Mouse (Mus musculus) intestine, embryonic 14.5 days (tissue): ENCODE data around the gene Gm10518. TPM values are rescaled to one million over a fixed set of nuclear protein-coding genes. Genes with fewer than 3 reads are reported as not detected.

Experiments used
- ATAC-seq: fragments of 200-750 bp; cut with Nextera tagmentation; replicated peaks from 2 replicates; pipeline ENCODE4 v1.8.0; 2017; ENCODE audit warnings: low read depth, moderate number of reproducible peaks, moderate TSS enrichment, moderate library complexity; ENCODE audit not compliant: low FRiP score, low TSS enrichment
- DNase-seq: peaks from one replicate; pipeline ENCODE4 v3.0.0-alpha.2; 2018; ENCODE audit warnings: low spot score
- H3K27ac ChIP-seq: fragments of 300-500 bp; sonication (generic); 2 replicates; pipeline ENCODE4 v1.5.1; 2014; ENCODE audit warnings: low read depth, mild to moderate bottlenecking, control low read depth
- H3K27me3 ChIP-seq: fragments of 300-500 bp; sonication (generic); replicated peaks from 2 replicates; pipeline ENCODE4 v1.6.1; 2014; ENCODE audit warnings: low read length, control low read depth; ENCODE audit not compliant: control insufficient read depth, insufficient read depth
- H3K36me3 ChIP-seq: fragments of 300-500 bp; sonication (generic); 2 replicates; pipeline ENCODE4 v1.6.1; 2014; ENCODE audit warnings: low read length, control low read depth; ENCODE audit not compliant: control insufficient read depth, insufficient read depth
- H3K4me1 ChIP-seq: fragments of 300-500 bp; sonication (generic); replicated peaks from 2 replicates; pipeline ENCODE4 v1.6.1; 2014; ENCODE audit warnings: low read length, control low read depth, mixed read lengths; ENCODE audit not compliant: control insufficient read depth, insufficient read depth
- H3K4me2 ChIP-seq: fragments of 300-500 bp; sonication (generic); 2 replicates; pipeline ENCODE4 v1.6.1; 2014; ENCODE audit warnings: low read length
- H3K4me3 ChIP-seq: fragments of 300-500 bp; sonication (generic); 2 replicates; pipeline ENCODE4 v1.5.1; 2014; ENCODE audit warnings: low read depth, low read length, control low read depth, mixed read lengths
- H3K9ac ChIP-seq: fragments of 300-500 bp; sonication (generic); 2 replicates; pipeline ENCODE4 v1.6.1; 2014; ENCODE audit warnings: mild to moderate bottlenecking, low read length
- H3K9me3 ChIP-seq: fragments of 300-500 bp; sonication (generic); 2 replicates; pipeline ENCODE4 v1.6.1; 2016; ENCODE audit warnings: low read length, control low read depth; ENCODE audit not compliant: control insufficient read depth
- WGBS: fragments of 180-500 bp; shearing (Covaris S2); extraction: QIAGEN DNeasy Blood & Tissue Kit; methylation state at CpG from one replicate; pipeline ENCODE4 v1.1.7; 2014; 5-methylcytosine and 5-hydroxymethylcytosine counted together
- polyA plus RNA-seq: library from polyadenylated mRNA; unstranded; fragments of >200 nt; fragmentation: Nextera tagmentation; extraction: Ambion mirVana; gene quantifications from 2 replicates; pipeline ENCODE4 v1.2.1, GENCODE M21; 2014

Gm10518 gene
- polyA plus RNA-seq, 1 experiment from 2014 or later = 0.28 TPM

- Histone ChIP-seq H3K9ac (no peak overlapping the region), H3K9me3 (no peaks in the 10 kb centered on the region), H3K4me2 (no peak overlapping the region), H3K4me1 (no peaks in the 10 kb centered on the region; the same call in 1 of the 2 replicates), H3K4me3 (no peak overlapping the region), H3K27ac (no peak overlapping the region), H3K27me3 (no peaks in the 10 kb centered on the region), H3K36me3 (no peaks in the 10 kb centered on the region)
- WGBS = 51% methylated on average over 3 of the region's 3 CpGs
- ATAC-seq (no peak), DNase-seq (no peak)
Observed at GRCm38 (mm10) chr1:179843981-179844380, 40.8 kb downstream of the Gm10518 start.

- ATAC-seq = peak; percentile 48; the same call in 1 of the 2 replicates
Observed at GRCm38 (mm10) chr1:179844894-179845293, 41.7 kb downstream of the Gm10518 start.

DNA sequence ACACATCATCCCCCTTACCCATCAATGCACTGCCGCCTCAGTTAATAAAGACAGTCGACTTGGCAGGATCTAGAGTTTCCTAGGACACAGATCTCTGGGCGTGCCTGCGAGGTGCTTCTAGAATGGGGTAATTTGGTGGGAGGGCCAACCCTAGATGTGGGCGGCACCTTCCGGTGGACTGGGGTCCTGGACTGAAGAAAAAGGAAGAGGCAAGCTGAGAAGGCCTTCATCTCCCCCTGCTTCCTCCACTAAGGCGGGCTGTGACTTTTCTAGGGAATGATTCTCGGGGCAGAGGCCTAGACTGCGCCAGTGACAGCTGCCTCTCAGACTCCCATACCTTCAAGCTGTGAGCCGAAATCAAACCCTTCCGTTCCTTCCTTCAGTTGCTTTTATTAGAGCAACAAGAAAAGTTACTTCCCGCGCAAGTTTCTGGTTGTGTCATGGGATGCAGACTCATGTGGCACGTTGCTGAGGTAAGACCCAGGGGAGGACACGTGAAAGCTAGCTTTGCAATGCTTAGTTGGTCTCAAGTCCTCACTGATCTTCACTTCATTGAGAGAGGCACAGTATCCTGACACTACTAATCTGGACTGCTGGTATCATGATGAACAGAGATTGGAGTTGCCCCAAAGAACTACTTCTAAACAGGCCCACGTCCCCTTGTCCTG is 42.8 kb downstream of the Gm10518 start:
- Histone ChIP-seq H3K4me1 (no peaks in the 10 kb centered on the region; the same call in 1 of the 2 replicates), H3K27me3 (no peaks in the 10 kb centered on the region), H3K27ac (no peak overlapping the region), H3K9ac (no peak overlapping the region), H3K4me2 (no peak overlapping the region), H3K36me3 (no peaks in the 10 kb centered on the region), H3K9me3 (no peaks in the 10 kb centered on the region), H3K4me3 (no peak overlapping the region)
- 87% methylated on average over 16 of the region's 16 CpGs for WGBS
- no peak for ATAC-seq
- DNase-seq = no peak

More at GRCm38 (mm10) chr1:179844894-179845293, 41.7 kb downstream of the Gm10518 start:
- Histone ChIP-seq H3K4me1 (no peaks in the 10 kb centered on the region; the same call in 1 of the 2 replicates), H3K9me3 (no peaks in the 10 kb centered on the region), H3K36me3 (no peaks in the 10 kb centered on the region), H3K9ac (no peak overlapping the region), H3K27me3 (no peaks in the 10 kb centered on the region), H3K4me3 (no peak overlapping the region), H3K27ac (no peak overlapping the region), H3K4me2 (no peak overlapping the region)
- WGBS = 21% methylated on average over 5 of the region's 5 CpGs
- DNase-seq = peak; percentile 60

DNA sequence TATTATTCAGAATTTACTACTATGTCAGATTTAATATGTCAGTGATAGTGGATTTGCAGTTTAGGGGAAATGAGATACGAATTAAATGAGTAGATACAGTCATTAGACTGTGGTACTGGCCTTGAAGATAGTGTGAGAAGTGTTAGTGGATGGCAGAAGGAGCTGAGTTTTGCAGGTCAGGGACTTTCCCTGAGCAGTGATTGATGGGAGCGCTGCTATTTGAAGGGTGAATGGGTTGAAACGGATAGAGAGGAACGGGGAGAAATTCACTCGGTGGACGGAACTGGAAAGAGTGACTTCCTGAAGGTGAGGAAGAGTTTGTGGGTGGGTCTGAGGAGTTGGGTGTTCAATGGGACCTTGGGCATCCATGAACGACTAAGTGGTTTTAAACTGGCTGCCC is 44.0 kb downstream of the Gm10518 start:
- Histone ChIP-seq H3K4me3 (no peak overlapping the region), H3K4me2 (peak overlapping the region; percentile 76; the same call in 1 of the 2 replicates), H3K27me3 (no peaks in the 10 kb centered on the region), H3K27ac (no peak overlapping the region), H3K9me3 (no peaks in the 10 kb centered on the region), H3K4me1 (no peaks in the 10 kb centered on the region; the same call in 1 of the 2 replicates), H3K9ac (no peak overlapping the region), H3K36me3 (no peaks in the 10 kb centered on the region)
- 43% methylated on average over 7 of the region's 7 CpGs for WGBS
- no peak for ATAC-seq
- no peak for DNase-seq

DNA sequence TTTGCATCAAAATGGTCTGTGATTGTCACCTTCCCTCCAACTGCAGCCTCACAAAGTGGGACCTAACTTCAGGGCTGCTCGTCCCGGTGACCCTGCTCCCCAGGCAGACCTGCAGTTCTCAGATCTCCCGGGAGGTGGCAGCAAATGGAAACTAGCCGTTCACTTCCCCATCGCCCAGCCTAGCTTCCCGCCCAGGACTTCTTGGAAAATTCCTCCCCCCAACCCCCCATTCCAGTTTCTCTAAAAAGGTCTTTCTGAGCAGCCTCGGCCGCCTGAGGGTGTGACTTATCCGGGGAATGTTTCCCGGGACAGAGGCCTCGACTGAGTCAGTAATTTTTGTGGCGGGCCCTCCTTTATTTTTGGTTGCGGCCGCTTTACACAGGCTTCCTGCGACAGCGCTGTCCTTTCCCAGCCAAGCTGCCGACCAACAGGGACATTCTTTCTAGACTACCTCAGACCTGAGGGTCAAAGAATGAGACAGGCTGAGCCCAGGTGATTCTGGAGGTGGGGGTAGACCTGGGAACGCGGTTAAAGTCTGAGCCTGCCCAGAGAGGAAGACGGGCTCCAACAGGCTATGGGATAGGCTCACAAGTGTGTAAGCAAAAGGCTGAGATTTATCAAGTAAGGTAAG is 44.7 kb downstream of the Gm10518 start:
- Histone ChIP-seq H3K9ac (peak overlapping the region; percentile 58), H3K36me3 (no peaks in the 10 kb centered on the region), H3K9me3 (no peaks in the 10 kb centered on the region), H3K27ac (peak overlapping the region; percentile 40; the same call in 1 of the 2 replicates), H3K4me1 (no peaks in the 10 kb centered on the region; the same call in 1 of the 2 replicates), H3K4me3 (peak overlapping the region; percentile 41), H3K27me3 (no peaks in the 10 kb centered on the region), H3K4me2 (peak overlapping the region; percentile 76)
- WGBS = 3% methylated on average over 20 of the region's 20 CpGs
- ATAC-seq (peak; percentile 66), DNase-seq (peak; percentile 99)

- no peak overlapping the region for H3K4me2 ChIP-seq
- no peaks in the 10 kb centered on the region for H3K9me3 ChIP-seq
- peaks cover 6% of the 10 kb centered on the region; the same call in 1 of the 2 replicates for H3K4me1 ChIP-seq
- H3K4me3 ChIP-seq = no peak overlapping the region
- 28% methylated on average over 4 of the region's 4 CpGs for WGBS
- no peak overlapping the region for H3K9ac ChIP-seq
- no peaks in the 10 kb centered on the region for H3K27me3 ChIP-seq
- DNase-seq (no peak), ATAC-seq (no peak)
- no peak overlapping the region for H3K27ac ChIP-seq
- no peaks in the 10 kb centered on the region for H3K36me3 ChIP-seq
Observed at GRCm38 (mm10) chr1:179853421-179853820, 50.2 kb downstream of the Gm10518 start.

Other genes with a start within 250 kb of the Gm10518 start
- 56.3 and 61.7 TPM in 2 replicates for gene Sccpdh, start 135.2 kb upstream of the Gm10518 start, polyA plus RNA-seq
- gene Kif28, start 58.1 kb upstream of the Gm10518 start, polyA plus RNA-seq = not detected in 2 replicates
- gene Ahctf1, start 304 bp downstream of the Gm10518 start, polyA plus RNA-seq = 33.1 and 35.1 TPM in 2 replicates
- 14.1 and 15.4 TPM in 2 replicates for gene Cdc42bpa, start 157.1 kb downstream of the Gm10518 start, polyA plus RNA-seq